Mouse (Mus musculus) myocyte (in vitro differentiated cells): ENCODE measurements around the gene Sugt1. TPM values are rescaled to one million over a fixed set of nuclear protein-coding genes. Genes with fewer than 3 reads are reported as not detected.

Experiments
- H3K27me3 ChIP-seq: one replicate; pipeline ENCODE4 v1.6.1; 2011; ENCODE audit not compliant: control insufficient read depth, insufficient read depth, insufficient read length
- H3K36me3 ChIP-seq: one replicate; pipeline ENCODE4 v1.6.1; 2011; ENCODE audit not compliant: control insufficient read depth, insufficient read depth
- H3K4me2 ChIP-seq: one replicate; pipeline ENCODE4 v1.6.1; 2011; ENCODE audit warnings: low read depth, control low read depth
- H3K4me3 ChIP-seq: one replicate; pipeline ENCODE4 v1.5.1; 2011; ENCODE audit warnings: mild to moderate bottlenecking, control low read depth, moderate library complexity
- H3K79me2 ChIP-seq: one replicate; pipeline ENCODE4 v1.6.1; 2011; ENCODE audit not compliant: control insufficient read depth, insufficient read depth
- H3ac ChIP-seq: one replicate; pipeline ENCODE4 v1.6.1; 2011; ENCODE audit not compliant: control insufficient read depth, insufficient read length
- CEBPB ChIP-seq: IDR thresholded peaks from 2 replicates; pipeline ENCODE4 v1.6.1; 2011; ENCODE audit warnings: mild to moderate bottlenecking, moderate library complexity; ENCODE audit not compliant: poor library complexity, insufficient read depth, severe bottlenecking
- E2F4 ChIP-seq: IDR thresholded peaks from one replicate; pipeline ENCODE4 v1.6.1; 2011; ENCODE audit warnings: mild to moderate bottlenecking, control low read depth, moderate library complexity; ENCODE audit not compliant: insufficient read depth
- MAX ChIP-seq: IDR thresholded peaks from one replicate; pipeline ENCODE4 v1.6.1; 2011; ENCODE audit warnings: low read depth, mild to moderate bottlenecking, control low read depth
- MYOD1 ChIP-seq, 3 experiments: IDR thresholded peaks; one replicate each; pipeline ENCODE4 v1.6.1; 2011; ENCODE audit warnings: control low read depth in 2 of 3, low read depth in 2 of 3, mild to moderate bottlenecking in 2 of 3, moderate library complexity in 1 of 3; ENCODE audit not compliant: insufficient read length in 2 of 3, control insufficient read depth in 1 of 3
- MYOG ChIP-seq, 3 experiments: IDR thresholded peaks; one replicate each; pipeline ENCODE4 v1.6.1; 2011; ENCODE audit warnings: control low read depth in 2 of 3, low read depth in 2 of 3, mild to moderate bottlenecking in 2 of 3; ENCODE audit not compliant: insufficient read length in 2 of 3, control insufficient read depth in 1 of 3, insufficient read depth in 1 of 3
- POLR2A ChIP-seq: IDR thresholded peaks from one replicate; pipeline ENCODE4 v1.6.1; 2011; ENCODE audit warnings: low read depth, mild to moderate bottlenecking, control low read depth, moderate library complexity; ENCODE audit not compliant: insufficient read length
- POLR2AphosphoS2 ChIP-seq: IDR thresholded peaks from one replicate; pipeline ENCODE4 v1.6.1; 2011; ENCODE audit warnings: low read depth, control low read depth; ENCODE audit not compliant: insufficient read length
- REST ChIP-seq: IDR thresholded peaks from one replicate; pipeline ENCODE4 v1.6.1; 2011; ENCODE audit warnings: mild to moderate bottlenecking, control low read depth, moderate library complexity; ENCODE audit not compliant: insufficient read depth, insufficient read length
- SRF ChIP-seq: IDR thresholded peaks from one replicate; pipeline ENCODE4 v1.6.1; 2011; ENCODE audit warnings: low read depth; ENCODE audit not compliant: control insufficient read depth, insufficient read length
- TCF12 ChIP-seq: IDR thresholded peaks from one replicate; pipeline ENCODE4 v1.6.1; 2011; ENCODE audit warnings: mild to moderate bottlenecking, control low read depth; ENCODE audit not compliant: poor library complexity, insufficient read depth, severe bottlenecking
- TCF3 ChIP-seq: IDR thresholded peaks from one replicate; pipeline ENCODE4 v1.6.1; 2011; ENCODE audit warnings: low read depth, control low read depth; ENCODE audit not compliant: insufficient read length
- USF1 ChIP-seq: IDR thresholded peaks from one replicate; pipeline ENCODE4 v1.6.1; 2011; ENCODE audit warnings: low read depth, mild to moderate bottlenecking, control low read depth, moderate library complexity
- polyA plus RNA-seq: library from polyadenylated mRNA; unstranded; fragments of >200 nt; fragmentation: generic; extraction: Trizol; gene quantifications from one replicate; pipeline ENCODE4 v1.2.1, GENCODE M21; 2012; ENCODE audit warnings: missing spikeins

The Sugt1 gene
- polyA plus RNA-seq, 1 experiment = 65.4 TPM

- no peak for TF ChIP-seq POLR2AphosphoS2
- TF ChIP-seq E2F4 = no peak
- TF ChIP-seq TCF3 = no peak
- TF ChIP-seq MYOG (IDR thresholded peaks at IDR 0.05; ENCODE audit: control insufficient read depth in 1 of 3, insufficient read depth in 1 of 3, insufficient read length in 2 of 3, low read depth in 2 of 3) = no peak
- TF ChIP-seq REST = no peak
- no peak for TF ChIP-seq CEBPB
- TF ChIP-seq POLR2A = no peak
- no peak for TF ChIP-seq USF1
- TF ChIP-seq MAX = no peak
- TF ChIP-seq MYOD1 (IDR thresholded peaks at IDR 0.05; ENCODE audit: control insufficient read depth in 1 of 3, insufficient read length in 2 of 3, low read depth in 2 of 3) = no peak
- TF ChIP-seq SRF = no peak
- TF ChIP-seq TCF12 = no peak
- no peak overlapping the region for H3ac ChIP-seq
These were observed 29.8 kb downstream of the Sugt1 start for GRCm38 (mm10) chr14:79617121-79617828.

GRCm38 (mm10) chr14:79619802-79620201 is 32.3 kb downstream of the Sugt1 start:
- TF ChIP-seq TCF3 (no peak), MYOG (IDR thresholded peaks at IDR 0.05; ENCODE audit: control insufficient read depth in 1 of 3, insufficient read depth in 1 of 3, insufficient read length in 2 of 3, low read depth in 2 of 3) (no peak), REST (no peak), E2F4 (no peak), SRF (no peak), TCF12 (no peak), USF1 (no peak), POLR2AphosphoS2 (no peak)
- H3K36me3 ChIP-seq = peaks cover 48% of the 10 kb centered on the region

More at GRCm38 (mm10) chr14:79617121-79617828, 29.8 kb downstream of the Sugt1 start:
- Histone ChIP-seq H3K36me3 (peaks cover 35% of the 10 kb centered on the region), H3K4me2 (no peak overlapping the region), H3K79me2 (no peaks in the 10 kb centered on the region), H3K27me3 (no peaks in the 10 kb centered on the region), H3K4me3 (no peak overlapping the region)

DNA sequence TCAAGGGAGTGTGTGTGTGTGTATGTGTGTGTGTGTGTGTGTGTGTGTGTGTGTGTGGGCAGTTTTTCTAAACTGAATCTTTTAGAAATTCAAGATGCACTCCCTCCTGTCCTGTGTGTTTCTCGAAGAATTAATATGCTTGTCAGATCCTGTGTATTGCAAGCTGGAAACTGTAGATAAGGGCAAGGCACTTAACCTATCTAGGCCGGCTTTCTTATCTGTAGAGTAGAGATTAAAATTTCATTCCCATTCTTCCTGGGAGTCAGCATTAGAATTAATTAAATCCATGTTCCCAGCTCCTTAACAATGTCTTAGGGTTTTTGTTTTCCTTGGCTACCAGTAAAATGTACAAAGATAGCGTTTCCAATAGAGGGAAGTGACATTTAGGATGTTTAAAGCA is 33.7 kb downstream of the Sugt1 start:
- Histone ChIP-seq H3K79me2 (no peaks in the 10 kb centered on the region), H3K36me3 (peaks cover 58% of the 10 kb centered on the region), H3K4me2 (no peak overlapping the region), H3K27me3 (no peaks in the 10 kb centered on the region), H3K4me3 (no peak overlapping the region), H3ac (no peak overlapping the region)
- TF ChIP-seq CEBPB = no peak
- TF ChIP-seq MAX = no peak
- TF ChIP-seq MYOD1 (IDR thresholded peaks at IDR 0.05; ENCODE audit: control insufficient read depth in 1 of 3, insufficient read length in 2 of 3, low read depth in 2 of 3) = no peak
- TF ChIP-seq TCF3 = no peak
- no peak for TF ChIP-seq MYOG (IDR thresholded peaks at IDR 0.05; ENCODE audit: control insufficient read depth in 1 of 3, insufficient read depth in 1 of 3, insufficient read length in 2 of 3, low read depth in 2 of 3)
- TF ChIP-seq SRF = no peak
- no peak for TF ChIP-seq POLR2AphosphoS2
- TF ChIP-seq TCF12 = no peak
- no peak for TF ChIP-seq REST
- no peak for TF ChIP-seq POLR2A
- no peak for TF ChIP-seq USF1
- TF ChIP-seq E2F4 = no peak

More at GRCm38 (mm10) chr14:79619802-79620201, 32.3 kb downstream of the Sugt1 start:
- Histone ChIP-seq H3K4me2 (no peak overlapping the region), H3K27me3 (no peaks in the 10 kb centered on the region), H3ac (no peak overlapping the region), H3K4me3 (no peak overlapping the region), H3K79me2 (no peaks in the 10 kb centered on the region)

DNA sequence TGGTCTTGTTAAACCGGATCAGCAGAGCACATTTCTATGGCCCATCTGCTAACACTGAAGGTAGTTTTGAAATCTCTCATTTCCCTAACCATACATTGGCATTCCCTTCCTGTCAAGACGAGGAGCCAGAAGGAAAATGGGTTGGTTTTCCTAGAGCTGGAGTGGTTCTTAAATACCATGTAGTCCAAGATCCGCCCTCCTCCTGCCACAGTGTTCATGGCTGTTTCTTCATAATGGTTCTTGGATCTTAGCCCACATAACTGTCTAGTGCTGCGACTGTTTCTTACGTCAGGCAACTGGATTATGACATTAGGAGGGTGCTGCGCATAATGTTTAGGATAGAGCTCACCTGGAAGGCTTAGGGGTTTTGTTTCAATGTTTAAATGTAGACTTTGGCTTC is 44.8 kb downstream of the Sugt1 start:
- H3K4me2 ChIP-seq = no peak overlapping the region
- no peak overlapping the region for H3ac ChIP-seq
- no peaks in the 10 kb centered on the region for H3K27me3 ChIP-seq
- TF ChIP-seq SRF (no peak), TCF12 (no peak), MAX (no peak), REST (no peak), POLR2AphosphoS2 (no peak), TCF3 (no peak), USF1 (no peak), CEBPB (no peak), POLR2A (no peak), MYOD1 (IDR thresholded peaks at IDR 0.05; ENCODE audit: control insufficient read depth in 1 of 3, insufficient read length in 2 of 3, low read depth in 2 of 3) (no peak), E2F4 (no peak), MYOG (IDR thresholded peaks at IDR 0.05; ENCODE audit: control insufficient read depth in 1 of 3, insufficient read depth in 1 of 3, insufficient read length in 2 of 3, low read depth in 2 of 3) (no peak)
- H3K4me3 ChIP-seq = no peak overlapping the region
- H3K36me3 ChIP-seq = peaks cover 30% of the 10 kb centered on the region
- no peaks in the 10 kb centered on the region for H3K79me2 ChIP-seq
